Mouse (Mus musculus) right cerebral cortex, adult 2 months (tissue): Measurements from ENCODE around the gene Tsc22d4.
A peak's percentile ranks its signal among the peaks of the same experiment; 100 is the strongest.

ENCODE experiments used
- DNase-seq, 2 experiments: peaks; one replicate each; pipeline ENCODE4 v3.0.0; 2021 to 2022; ENCODE audit warnings: low spot score in 2 of 2

Gene Tsc22d4

DNA sequence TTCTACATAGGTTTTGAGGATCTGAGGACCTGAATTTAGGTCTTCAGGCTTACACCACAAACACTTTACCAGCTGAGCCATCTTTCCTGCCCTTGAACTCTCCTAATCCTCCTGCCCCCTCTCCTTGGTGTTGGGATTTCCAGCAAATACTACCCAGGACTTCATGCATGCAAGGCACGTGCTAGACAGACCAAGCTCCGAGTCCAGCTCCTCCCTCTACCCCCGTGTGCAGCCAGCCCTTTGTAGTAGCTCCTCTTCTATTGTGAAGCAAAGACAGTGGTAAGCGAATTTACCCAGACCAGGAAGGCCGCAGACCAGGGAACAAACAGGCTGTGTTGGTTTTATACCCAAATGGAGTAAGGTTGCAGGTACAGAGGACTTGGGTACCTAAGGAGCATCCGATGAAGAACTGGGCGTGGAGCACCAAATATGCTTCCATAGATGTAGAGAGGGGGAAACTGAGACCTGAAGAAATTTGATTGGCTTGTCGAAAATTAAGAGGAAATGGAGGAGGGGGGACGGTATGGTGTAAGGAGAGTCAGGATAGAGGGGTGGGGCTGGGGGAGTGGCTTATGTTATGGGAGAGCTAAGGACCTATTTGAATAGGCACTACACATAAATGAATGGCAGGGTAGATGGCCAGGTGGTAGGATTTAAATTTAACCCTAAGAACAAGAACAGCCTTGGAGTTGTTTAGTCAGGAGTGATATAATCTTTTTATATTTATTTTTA is 19.2 kb downstream of the Tsc22d4 start:
- no peak for DNase-seq

DNA sequence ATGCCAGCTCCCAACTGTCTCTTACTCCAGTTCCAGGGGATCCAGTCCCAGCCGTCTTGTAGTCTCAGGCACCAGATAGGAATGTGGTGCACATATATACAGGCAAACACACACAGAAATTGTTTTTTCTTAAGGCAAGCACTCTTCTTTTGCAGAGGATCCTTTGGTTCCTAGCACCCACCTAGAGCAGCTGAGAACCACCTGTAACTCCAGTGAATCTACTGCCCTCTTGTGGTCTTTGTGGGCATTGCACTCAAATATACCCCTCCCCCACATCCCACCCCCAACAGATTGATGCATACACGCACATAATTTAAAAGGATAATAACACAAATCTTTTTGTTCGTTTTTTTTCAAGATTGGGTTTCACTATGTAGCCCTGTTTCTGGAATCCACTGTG is 20.7 kb downstream of the Tsc22d4 start:
- no peak for DNase-seq

DNA sequence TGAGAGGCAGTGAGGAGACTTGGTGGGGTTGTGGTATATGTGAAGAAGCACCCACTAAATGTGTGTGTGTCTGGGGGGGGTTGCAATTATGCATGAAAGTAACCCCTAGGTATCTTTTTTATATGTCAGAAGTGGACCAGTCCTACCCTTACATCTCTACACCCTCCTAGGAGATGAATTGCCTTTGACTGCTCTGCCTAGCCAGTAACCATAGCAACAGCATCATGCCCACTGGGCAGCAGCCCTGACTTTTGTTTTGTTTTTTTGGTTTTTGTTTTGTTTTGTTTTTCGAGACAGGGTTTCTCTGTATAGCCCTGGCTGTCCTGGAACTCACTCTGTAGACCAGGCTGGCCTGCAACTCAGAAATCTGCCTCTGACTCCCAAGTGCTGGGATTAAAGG is 22.9 kb downstream of the Tsc22d4 start:
- DNase-seq = no peak

DNA sequence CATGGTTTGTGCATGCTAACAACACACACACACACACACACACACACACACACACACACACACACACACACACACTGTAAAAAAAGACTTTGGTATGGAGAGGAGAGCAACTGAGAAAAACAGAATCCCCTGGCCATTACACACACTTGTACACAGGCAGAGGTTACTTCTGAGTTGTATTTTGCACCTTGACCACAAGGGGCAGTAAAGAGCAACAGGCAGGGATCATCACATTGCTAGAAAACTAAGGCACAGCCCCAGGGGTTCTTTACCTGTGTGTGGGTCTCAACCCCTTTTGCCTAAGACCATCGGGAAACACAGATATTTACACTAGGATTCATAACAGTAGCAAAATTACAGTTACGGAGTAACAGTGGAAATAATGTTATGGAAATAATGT is 25.2 kb downstream of the Tsc22d4 start:
- no peak for DNase-seq

DNA sequence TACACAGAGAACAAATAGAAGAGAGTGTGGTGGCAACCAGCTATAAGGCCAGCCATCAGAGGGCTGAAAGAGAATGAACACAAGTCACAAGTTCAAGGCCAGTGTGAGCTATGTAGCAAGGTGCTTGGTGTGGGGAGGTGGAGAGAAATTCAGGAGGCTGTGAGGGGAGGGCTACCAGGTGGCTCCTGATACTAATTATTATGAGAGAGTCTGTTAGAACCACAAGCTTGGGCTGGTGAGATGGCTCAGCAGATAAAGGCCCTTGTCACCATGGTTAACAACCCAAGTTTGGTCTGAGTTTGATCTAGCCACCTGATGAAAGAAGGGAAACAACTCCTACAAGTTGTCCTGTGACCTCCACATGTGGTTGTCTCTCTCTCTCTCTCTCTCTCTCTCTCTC is 27.2 kb downstream of the Tsc22d4 start:
- DNase-seq = no peak

DNA sequence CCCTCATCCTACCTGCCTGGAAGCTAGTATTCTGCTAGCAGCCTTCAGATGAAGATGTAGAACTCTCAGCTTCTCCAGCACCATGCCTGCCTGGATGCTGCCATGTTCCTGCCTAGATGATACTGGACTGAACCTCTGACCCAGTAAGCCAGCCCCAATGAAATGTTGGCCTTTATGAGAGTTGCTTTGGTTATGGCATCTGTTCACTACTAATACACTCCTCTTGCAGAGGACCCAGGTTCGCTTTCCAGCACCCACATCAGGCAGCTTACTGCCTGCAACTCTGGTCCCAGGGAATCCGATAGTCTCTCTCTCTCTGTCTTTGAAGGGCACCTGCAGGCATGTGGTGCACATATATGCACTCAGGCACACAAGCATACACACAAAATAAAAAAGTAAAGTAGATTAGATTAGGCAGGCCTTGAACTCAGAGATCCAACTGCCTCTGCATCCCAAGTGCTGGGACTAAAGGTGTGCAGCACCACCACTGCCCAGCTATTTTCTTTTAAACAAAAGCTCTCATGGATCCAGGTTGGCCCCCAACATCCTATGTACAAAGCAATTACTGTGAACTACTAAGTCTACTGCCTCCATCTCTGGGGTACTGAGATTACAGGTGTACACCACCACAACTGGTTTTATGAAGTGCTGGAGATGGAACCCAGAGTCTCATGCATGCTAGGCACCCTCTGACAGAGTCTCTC is 30.2 kb downstream of the Tsc22d4 start:
- no peak for DNase-seq

DNA sequence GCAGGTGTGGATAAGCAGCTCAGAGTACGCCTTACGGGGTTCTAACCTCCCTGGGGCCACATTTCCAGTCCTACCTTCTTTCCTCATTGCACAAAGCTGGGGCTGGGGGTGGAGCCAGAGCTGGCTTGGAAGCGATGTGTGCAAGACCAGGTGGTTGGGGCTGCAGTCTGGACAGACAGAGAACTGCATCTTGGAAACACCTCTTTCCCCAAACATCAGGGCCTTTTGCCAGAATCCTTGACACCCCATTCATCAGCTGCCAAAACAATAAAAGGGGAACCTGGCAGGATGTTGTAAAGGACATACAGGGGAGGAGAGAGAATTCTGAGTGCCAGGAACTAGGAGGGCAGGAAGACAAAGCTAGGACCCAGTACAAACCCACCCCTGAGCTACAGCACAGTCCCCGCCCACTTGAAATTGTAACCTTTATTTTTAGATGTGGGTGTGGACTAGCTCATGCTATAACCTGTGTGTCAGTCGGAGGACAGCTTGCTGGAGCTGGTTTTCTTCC is 30.9 kb downstream of the Tsc22d4 start:
- DNase-seq = no peak

DNA sequence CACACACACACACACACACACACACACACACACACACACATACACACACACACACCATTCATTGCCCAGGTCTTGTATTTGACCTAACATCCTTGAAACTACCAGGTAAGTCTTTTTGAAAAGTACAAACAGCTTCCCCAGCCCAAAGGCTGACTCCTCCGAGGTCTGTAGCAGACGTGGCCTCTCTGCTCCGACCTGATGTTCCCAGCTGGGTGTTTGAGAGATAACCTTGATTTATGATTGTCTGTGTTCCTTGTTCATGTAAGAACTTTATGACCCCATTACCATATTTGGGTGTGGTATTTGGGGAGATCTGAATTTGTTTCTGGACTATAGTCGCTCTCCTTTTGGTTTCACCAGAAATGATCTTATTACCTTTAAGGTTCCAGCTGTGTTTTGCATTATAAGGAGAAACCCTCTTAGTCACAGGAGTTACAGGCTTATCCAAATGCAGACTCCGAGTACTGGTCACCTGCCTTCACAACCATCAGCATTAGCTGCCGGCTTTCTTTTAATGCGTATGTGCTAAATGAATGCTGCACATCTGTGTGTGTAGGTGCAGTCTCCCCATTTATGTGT is 31.8 kb downstream of the Tsc22d4 start:
- DNase-seq = no peak

DNA sequence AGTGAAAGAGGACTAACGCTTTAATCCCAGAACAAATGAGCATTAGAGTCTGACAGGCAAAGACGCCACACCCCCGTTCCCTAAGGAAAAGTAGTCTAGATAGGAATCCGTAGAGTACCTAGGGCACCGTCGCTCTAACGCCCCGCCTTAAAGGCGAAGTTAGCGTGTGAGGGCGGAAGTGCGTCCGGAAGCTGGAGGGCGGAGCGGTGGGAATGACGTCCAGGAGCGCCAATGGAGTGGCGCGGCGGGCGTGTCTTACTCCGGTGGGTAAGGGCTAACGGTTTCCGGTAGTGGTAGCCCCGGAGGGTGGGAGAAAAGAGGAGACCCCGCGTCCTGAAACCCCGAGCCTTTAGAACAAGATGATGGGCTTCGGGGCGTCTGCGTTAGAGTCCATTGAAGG is 33.1 kb downstream of the Tsc22d4 start, which contains the start of gene Ppp1r35:
Ppp1r35 (plus strand) TSS at position 215 of the 400 bp plus-strand sequence.
- DNase-seq = peak; percentile 97

DNA sequence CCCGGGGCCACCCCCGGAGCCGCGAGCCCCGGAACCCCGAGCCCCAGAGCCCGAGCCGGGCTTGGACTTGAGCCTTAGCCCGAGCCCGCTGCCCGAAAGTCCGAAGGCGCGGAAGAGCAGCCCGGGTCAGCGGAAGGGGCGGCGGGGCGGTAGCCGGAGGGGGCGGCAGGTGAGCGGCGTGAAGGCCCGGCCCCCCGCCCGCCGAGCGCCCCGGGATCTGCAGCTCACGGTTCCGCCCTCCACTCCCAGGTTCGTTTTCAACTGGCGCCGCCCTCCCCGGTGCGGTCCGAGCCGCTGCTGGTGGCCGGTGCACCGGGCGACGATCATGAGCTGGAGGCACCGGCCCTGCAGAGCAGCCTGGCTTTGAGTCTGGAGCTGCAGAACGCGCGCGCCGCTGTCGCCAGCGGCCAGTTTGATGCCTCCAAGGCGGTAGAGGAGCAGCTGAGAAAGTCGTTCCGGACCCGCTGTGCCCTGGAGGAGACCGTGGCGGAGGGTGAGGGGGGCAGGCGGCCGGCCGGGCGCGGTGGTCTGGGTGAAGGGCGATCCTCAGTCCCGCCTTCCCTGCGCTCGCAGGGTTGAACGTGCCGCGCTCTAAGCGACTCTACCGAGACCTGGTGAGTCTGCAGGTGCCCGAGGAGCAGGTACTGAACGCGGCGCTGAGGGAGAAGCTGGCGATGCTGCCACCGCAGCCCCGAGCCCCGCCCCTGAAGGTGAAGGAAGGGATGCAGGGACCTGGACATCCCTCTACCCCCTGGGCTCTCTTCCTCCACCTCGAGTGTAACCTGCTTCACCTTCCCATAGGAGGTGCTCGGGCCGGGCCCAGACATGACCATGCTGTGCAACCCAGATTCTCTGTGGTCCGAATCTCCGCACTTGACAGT is 33.8 kb downstream of the Tsc22d4 start:
- DNase-seq = no peak

DNA sequence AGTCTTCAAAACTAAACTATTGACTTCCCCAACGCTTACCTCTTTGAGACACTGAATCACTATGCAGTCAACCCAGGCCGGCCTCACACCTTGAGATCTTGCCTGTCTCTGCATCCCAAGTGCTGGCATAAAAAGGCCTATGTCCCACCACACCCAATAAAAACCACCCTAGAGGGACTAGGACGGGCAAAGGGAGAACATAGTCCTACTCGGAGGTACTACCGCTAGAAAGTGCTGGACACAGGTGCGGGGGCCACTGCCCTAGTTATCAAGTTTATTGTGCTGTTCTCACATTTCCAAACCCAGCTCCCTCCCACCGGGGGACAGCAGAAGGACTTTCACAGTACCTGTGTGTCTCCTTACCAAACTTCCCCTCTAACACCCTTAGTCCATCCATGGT is 36.1 kb downstream of the Tsc22d4 start:
- no peak for DNase-seq

DNA sequence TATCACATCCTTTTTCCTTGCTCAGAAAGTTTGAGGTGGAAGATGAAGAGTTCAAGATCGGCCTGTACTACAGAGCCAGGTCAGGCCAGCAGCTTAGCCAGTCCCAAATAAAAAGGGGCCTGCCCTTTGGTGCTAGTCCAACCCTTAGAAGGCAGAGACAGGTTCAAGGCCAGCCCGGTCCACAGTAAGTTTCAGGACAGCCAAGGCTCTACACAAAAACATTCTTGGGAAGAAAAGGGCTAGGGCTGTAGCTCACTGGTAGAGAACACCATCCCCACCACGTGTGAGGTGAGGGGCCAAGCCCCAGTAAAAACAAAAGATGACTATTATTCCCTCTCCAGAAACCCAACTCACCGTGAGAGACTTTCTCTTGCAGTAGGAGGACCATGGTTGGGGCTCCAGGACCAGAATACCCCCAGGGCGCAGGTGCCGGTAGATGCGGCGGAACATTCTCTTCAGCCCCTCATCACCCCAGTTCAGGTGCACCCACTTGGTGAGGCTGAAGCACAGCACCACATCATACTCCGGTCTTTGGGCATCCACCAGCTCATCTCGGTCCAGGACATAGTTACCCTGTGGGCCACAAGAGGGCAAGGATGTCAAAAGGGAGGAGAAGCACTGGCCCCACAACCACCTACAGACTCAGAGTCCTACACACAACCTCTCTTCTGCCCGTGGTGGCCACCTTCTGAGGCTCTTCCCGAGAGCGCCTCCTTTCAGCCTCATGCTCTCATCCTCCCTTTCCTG is 37.4 kb downstream of the Tsc22d4 start:
- no peak for DNase-seq

DNA sequence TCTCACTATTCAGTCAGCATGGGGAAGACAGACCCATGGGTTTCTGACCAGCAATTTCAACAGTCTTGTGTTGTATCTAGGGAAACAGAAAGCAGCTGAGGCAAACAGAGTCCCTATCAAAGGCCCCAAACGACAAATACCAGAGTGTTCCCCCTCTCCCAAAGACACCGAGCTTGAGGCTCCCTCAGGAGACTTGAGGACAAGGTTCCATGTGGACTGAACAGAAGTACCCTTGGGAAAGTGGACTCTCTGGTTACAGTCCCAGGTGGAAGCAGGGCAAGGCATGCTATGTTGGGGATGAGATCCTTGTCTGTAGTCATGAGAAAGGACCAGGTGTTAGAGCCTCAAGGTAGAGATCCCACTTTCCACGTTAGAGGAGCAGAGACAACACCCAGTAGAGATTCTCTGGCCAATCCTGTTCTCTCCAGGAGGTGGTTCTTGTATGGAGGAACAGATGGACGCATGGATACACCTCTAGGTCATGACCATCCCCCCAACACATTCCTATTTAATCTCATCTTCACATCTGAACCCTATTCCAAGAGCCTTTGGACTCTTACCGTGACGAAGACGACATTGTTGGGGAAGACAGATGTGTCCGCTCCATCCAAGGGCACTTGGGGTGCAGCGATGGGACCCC is 38.5 kb downstream of the Tsc22d4 start:
- DNase-seq = no peak

DNA sequence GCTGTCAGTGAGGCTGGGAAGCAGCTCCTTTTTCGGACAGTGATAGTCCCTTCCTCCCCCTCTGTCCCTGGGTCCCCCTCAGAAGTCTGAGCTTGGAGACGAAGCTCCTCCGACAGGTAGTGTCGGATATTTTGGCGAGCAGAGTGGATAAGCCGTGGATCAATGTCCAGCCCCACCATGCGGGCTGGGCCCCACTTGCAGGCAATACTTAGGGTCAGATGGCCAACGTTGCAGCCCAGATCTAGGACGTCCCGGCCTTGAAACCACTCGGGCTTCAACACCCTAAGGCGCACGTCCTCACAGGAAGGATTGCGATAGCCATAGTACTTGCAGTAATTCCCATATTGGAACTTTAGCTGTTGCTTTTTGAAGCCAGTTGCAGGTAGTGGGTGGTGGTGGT is 39.0 kb downstream of the Tsc22d4 start:
- no peak for DNase-seq

DNA sequence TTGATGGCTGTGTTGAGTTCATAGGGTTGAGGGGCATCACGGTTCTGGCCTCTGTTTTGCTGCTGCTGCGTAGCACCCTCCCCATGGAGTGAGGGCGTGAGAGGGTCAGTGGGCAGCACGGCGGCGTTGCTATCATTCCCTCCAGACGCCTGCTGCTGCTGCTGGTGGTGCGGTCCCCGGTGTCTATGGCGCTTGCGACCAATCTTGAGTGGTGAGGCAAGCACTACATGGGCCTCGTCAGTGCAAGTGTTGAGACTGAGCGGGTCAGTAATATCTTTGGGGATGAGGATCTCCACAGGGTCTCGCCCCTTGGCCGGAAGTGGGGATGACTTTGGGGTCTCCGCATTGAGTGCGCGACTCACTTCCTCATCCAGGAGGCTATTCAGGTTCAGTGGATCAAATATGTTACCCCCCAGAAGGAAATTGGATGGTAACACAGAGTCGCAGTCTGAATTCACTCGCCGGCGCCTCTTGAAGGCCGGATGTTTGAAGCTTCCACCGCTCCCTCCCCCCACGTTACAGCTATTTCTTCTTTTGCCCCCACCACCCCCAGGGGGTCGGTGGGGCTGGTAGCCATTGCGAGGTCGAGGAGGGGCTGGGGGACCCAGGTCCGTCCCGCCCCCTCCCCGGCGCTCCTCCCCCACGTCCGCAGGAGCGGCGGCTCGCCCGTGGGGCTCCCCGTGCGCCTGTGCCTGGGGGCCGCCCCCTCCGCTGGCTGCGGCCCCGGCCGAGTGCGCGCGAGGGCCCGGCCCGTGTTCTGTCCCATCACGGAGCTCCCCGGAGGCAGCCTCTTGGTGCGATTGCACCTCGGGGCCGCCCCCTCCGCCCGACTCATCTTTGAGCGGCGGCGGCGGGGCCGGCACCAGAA is 39.9 kb downstream of the Tsc22d4 start:
- DNase-seq = peak; percentile 43 to 53

DNA sequence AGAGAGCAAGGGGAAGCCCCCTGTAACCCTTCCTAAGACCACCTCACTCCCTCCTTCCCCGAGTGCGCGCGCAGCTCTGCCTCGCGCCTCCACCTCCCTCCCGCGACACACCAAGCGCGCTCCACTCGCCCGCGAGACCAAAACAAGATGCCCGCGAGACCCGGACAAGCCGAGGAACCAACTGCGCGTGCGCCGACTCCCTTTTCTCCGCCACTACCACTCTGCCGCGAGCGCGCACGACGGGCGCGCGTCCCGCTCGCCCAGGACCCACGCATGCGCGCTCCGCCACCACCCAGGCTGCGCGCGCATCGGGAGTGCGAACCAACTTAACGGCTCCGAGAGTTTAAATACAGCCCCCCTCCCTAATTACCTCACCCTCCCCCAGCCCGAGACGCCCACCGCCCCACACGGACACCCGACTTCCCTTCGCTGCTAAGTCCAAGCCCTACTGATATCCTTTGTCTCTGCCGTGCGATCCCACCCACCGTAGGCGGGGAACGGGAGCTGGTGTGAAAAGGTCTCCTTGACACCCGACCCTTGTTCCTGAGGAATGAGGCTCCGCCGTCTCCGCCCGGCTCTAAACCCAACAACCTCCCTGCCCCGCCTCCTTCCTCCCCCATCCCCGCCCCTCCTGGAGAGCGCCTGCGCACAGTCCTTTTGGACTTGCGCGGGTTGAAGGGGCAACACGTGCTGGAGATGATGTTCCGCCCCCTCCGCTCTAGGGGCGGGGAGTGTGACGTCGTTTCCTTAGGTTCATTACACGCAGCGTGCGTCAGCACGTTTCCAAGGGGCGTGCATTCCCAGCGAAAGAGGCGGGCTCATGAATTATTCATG is 40.8 kb downstream of the Tsc22d4 start:
- DNase-seq = peak; percentile 99

DNA sequence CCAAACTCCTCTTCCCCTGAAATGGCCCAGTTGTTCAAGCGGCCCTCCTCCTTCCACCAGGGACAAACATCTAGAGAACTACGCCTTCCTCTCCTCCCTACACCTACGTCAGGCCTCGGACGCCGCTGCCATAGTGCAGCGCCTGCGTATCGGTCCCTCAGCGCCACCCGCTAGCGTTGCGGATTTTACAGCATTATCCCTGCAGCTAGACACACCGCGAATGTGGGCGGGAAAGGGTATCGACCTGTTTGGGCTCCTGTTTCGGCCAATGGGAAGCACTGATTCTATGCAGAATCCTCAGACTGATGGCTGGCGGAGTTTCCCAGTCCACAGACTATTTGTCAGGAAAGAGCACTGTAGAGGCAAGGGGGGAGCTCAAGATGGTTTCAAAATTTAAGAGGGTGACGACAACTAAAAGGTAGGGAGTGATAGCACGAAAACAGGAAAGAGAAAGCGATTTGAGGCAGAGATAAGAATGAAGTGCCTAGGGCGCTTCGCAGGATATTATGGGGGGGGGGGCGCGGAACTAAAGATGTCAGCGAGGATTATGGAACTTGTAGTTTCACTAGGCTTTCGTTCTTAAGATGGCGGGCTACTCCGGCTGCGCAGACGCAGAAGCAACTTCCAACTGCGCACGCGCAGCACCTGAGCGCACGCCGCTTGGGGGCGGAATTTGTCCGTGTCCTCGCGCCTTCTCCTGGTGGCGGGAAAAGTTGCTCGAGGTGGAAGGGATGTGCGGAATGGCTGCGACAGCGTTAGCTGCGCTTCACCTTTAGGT is 41.8 kb downstream of the Tsc22d4 start, which contains the start of the genes Mepce and Zcwpw1:
Mepce (minus strand) TSS at position 505 of the 778 bp plus-strand sequence.
Zcwpw1 (plus strand) TSS at position 648 of the 778 bp plus-strand sequence.
- peak; percentile 94 to 97 for DNase-seq

DNA sequence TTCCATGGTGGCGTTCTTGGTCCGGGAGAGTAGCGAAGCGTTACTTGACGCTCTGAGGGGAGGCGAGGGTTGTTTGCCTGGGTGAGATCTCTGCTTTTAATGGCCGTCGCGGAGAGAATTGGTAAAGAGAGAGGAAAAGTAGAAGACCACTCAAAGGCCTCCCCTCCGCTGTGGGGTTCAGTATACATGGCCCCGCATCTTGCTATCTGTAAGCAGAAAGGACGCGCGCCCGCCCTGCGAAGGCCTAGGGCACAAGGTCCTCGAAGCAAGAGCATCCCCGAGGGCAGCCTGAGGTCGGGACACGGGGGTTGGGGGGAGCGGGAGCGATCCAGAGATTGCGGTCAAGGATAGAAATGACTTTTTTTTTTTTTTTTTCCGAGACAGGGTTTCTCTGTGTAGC is 42.6 kb downstream of the Tsc22d4 start:
- DNase-seq = no peak
